Mouse (Mus musculus) lung, adult 18-20 months (tissue): ENCODE results near the gene Zfp148.
"Not testable (repeated sequence)": the region's sequence is repeated elsewhere in the genome, so short reads cannot be mapped to it uniquely, and the experiment has no call there.

Experiments
- DNase-seq, 2 experiments: peaks; one replicate each; pipeline ENCODE4 v3.0.0; 2022; ENCODE audit warnings: mixed read lengths in 2 of 2

The Zfp148 gene

DNA sequence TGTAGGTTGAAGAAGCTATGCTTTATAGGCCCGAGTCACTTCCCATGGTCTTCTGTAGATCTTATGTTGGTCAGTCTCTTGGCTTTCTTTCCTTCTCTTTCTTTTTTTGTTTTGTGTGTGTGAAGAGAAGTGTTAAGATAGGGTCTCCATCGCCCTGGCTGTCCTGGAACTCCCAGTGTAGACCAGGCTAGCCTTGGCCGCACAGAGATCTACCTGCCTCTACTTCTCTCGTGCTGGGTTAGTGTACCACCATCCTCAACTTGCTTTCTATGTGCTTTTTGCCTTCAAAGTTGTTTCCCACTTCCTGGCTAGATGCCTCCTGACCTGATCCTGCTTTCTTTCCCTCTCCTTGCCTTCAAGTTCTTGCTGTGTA, 84.6 kb downstream of the Zfp148 start:
- DNase-seq, result no peak

DNA sequence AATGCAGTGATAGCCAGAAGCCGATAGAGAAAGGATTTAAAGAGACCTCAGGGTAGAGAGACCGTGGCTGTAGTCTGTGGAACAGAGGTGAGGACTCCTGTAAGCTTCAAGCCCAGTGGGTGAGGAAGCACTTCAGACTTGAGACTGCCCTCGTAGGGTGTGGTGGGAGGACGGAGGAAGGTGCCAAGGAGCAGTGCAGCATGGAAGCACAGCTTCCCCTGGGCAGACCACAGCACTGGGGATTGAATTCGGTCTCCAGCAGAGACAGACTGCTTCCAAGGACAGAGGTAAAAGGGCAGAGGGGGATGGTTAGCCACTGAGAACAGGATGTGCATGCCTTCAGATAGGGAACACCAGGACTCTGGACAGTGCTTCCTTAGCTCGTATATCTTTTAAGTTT, 86.8 kb downstream of the Zfp148 start:
- DNase-seq, result no peak

DNA sequence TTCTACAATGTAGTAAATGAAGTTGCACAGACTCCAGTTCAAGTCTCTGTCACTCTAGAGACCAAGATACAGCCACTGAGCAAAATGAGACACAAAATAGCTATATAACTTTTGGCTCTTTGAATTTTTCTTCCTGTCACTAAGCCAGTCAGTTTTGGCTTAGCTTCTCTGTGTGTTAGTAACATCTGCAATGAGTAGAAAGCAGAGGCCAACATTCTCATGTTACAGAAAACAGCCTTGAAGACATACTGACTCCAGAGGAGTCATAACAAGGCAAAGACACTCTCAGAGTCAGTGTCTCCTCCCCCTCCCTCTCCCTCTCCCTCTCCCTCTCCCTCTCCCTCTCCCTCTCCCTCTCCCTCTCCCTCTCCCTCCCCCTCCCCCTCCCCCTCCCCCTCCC, 89.3 kb downstream of the Zfp148 start:
- DNase-seq, result no peak

DNA sequence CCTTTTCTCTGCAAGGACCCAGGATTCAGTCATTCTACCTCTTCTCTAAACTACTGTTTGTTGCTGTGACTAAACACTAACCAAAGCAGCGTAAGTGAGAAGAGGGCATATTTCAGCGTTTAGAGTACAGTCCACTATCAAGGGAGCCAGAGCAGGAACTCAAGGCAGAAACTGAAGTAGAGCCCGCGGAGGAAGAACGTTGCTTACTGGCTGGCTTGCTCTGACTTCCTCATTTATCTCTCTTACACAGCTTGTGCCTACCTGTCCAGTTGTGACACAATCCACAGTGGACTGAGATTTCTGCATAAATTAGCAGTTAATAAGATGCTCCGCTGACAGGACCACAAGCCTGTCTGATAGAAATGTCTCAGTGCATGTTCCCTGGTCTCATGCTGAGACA, 93.7 kb downstream of the Zfp148 start:
- DNase-seq, result no peak

DNA sequence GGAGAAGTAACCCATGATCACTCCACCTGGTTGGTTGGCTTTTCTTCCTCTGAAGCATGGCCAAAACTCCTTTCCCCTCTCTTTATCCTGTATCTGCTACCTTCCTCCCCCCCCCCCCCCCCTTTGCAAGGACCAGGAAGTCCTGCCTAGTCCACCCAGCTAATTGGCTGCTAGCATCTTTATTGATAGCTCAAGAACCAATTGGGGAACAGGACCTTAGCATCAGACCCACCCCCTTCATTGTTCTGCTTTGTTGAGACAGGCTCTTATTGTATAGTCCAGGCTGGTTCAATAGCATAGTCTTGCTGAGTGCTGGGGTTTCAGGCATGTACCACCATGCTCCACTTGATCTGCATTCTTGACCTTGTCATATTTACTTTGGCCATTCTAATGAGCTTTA, 99.3 kb downstream of the Zfp148 start:
- no peak for DNase-seq

DNA sequence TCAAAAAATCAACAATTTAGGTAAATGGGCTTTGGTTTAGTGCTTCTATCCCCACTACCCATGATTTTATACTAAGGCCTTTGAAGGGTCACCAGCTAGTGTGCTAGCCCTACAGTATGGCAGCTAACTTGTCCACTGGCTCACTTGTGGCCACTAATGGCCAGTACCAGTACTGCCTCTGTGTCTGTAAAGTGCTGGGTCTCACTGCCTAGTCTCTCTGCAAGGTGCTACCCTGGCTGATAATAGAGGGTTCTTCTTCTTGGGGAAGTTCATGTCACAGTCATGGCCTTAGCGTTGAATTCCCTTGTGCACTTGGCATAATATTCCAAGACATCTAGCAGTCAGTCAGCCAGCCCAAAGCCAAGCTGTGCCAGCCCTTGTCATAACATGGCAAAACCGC, 100.5 kb downstream of the Zfp148 start:
- DNase-seq, result peak; percentile 24 to 31

DNA sequence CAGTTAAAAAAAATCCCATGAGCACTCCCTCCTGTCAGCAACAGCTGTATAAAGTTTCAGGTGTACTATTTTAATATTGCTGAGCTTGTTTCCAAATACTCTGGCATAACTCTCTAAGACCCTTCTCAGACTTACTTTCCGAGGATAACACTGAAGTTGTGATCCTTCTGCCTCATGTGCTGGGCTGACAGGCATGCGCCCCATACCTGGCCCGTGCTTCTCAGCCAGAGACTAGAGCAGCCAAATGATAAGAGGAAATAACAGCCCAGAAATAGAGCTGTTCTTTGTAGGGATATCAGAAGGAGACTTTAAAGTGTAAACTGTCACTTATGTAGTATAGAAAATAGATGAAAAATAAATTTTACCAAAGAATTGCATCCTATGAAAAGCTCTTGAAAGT, 101.7 kb downstream of the Zfp148 start:
- DNase-seq, result no peak

DNA sequence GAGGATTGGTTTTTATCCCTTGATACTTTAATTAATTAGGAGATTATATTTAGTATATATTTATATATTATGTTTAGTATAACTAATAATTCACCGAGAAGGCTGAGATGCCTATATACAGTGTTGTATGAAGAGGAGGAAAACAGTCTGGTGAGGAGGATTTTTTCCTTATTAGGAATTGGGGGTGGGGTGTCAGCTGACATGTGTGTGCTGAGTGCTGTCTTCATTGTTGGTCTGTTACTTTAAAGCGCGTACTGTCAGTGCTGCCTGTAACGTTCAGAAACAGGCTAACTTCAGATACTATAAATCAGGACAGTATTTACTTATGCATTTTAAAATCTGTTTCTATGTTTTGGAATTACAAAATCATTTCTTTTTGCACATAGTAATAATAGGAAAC, 107.1 kb downstream of the Zfp148 start:
- no peak for DNase-seq

DNA sequence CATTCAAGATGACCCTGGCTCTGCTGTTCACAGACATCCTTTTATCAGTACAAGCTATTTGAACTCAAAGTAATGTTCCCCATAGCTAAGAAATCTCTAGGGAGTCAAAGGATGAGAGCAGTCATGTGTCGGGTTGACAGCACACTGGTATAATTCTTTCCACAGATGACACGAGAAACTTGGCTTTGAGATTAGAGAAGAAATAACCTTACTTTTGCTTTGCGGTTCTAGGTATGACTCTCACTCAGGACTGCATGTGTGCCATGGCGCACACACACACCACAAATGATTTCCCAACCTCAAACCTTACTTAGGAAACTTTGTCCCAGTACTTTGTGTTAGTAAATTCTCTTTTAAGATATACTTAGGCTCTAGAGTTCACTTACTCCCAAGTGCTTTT, 113.7 kb downstream of the Zfp148 start:
- DNase-seq, result no peak

DNA sequence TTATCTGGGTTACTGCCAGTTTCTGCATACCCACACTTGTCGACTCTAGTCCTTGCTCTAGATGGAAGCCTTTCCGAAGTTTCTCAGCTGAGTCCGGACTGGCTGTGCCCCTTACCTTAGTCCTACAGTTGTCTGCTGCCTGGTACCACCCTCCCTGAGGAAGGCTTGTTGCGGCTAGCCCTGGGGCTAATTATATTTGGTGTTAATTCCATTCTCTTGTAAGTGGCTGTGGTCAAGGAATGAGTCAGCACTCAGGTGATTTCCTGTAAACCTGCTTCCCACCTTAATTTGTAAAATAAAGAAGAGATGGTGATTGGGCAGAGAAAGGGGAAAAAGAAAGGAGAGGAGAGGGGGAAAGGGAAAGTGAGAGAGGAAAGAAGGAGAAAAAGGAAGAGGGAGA, 127.4 kb downstream of the Zfp148 start:
- DNase-seq, result no peak

DNA sequence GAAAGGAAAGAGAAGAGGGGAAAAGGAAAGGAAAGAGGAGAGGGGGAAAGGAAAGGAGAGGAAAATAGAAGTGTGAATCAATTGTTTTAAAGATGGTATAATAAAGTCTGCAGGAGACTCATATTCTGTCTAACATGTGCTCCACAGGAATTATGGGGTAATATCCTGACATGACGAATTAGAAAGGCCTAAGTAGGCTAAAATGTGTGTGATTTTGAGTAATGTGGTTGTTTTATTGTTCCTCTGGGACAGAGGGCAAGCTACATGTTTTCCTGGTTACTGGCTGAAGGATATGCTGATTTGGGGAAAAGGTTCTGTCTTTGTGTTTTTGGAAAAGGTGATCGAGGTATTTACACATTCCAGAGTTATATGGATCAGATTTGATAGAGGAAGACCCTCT, 128.6 kb downstream of the Zfp148 start:
- not testable (repeated sequence) for DNase-seq

DNA sequence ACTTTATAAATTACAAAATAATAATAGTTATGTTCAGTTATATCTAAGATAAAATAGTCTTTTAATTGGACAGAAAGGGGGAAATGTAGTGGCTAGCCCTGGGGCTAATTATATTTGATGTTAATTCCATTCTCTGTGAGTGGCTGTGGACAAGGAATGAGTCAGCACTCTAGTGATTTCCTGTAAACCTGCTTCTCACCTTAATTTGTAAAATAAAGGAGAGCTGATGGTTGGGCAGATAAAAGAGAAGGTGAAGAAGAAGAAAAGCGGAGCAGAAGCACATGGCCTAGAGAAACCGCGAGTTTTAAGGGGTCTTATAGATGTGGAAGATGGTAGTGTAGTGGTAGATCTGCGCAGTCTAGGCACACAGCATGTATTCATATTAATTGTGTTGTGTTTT, 130.2 kb downstream of the Zfp148 start:
- DNase-seq, result not testable (repeated sequence)

DNA sequence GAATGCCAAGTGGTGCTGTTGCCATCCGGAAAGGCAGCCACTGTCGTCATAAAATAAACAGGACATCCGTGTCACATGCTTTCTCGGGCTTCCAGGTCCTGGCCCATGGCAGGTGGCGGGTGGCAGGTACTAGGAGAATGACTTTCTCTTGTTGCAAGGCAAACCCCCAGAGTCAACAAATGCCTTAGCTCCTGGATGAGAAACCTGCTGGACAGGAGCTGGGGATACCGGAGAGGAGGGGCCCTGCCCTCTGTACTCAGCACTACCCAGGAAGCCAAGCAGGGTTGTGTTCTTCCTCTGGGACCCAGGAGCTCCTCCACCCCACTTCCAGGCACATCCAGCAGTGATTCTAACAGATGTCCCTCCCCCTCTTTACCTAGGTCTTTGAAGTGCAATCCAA, 131.9 kb downstream of the Zfp148 start:
- DNase-seq, result peak in 1 of 2 experiments; percentile 45

DNA sequence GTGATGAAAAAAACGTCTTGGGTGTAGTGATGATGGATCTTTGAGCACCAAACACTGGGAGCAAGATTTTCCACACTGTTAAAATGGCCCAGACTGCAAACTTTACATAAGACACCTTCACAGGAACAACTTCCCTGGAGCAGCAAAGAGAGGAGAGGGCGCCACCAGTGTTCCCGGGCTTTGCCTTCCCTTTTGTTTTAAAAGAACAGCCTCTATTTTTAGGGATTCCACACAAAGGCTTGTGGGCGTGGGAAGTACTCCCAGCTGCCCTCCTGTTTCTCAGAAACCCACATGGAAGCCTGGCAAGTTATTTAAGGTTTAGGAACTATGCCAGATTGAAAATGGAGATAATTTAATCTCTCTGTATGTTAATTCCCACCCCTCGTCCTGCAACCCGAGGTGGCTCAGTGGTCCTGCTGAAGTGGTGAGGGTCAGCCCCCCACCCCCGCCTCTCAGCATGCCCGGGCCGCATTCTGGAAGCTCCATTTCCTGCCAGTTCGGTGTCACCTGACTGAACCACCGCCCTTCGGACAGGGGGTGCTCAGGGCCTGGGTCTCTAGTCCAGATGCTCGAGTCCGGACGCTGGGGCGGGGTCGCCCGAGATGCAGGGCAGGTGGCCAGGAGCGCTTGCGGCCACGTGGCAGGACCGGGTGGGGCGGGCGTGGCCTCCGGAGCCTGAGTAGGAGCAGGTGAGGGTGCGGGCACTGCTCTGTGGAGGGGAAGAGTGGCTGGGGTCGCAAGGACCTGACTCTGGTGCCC, 136.3 kb downstream of the Zfp148 start, which contains the start of gene Slc12a8:
Gene Slc12a8, plus strand, starts transcription at position 522 of the 759 bp plus-strand sequence.
- peak in 1 of 2 experiments; percentile 14 for DNase-seq

DNA sequence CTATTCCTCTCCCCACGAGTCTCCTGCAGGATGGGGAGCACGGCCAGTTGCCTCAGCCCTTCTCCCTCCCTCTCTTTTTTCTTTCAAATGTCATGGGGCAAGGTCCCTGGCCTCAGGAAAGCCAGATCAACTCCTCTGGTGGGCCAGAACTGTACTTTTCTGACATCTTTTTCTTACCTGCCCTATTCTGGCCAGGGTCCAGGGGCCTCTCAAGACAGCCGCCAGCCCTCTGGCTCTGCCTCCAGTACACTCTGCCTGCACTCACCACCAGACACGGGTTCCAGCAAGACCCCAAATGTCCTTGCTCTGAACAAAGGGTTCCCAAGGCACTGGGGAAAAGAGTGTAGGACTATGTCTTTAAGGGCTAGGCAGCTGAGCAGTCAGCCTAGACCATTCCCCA, 137.0 kb downstream of the Zfp148 start:
- no peak for DNase-seq

DNA sequence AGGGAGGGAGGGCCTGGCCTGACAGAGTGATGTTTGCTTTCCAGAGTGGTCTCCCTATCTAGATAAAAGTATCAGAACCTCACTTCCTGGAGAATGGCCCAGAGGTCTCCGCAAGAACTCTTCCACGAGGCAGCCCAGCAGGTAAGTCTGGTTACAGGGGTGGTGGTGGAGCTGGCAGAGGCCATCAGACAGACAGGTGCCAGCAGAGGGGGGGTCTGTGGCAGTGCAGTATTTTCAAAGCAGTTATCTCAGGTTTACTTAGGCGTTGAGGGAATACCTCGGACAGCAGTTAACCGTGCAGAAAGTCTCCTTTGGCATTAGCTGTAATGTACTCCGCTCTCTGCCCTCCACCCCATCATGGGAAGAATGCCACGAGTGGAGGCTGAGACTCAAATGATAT, 137.6 kb downstream of the Zfp148 start:
- DNase-seq, result no peak

DNA sequence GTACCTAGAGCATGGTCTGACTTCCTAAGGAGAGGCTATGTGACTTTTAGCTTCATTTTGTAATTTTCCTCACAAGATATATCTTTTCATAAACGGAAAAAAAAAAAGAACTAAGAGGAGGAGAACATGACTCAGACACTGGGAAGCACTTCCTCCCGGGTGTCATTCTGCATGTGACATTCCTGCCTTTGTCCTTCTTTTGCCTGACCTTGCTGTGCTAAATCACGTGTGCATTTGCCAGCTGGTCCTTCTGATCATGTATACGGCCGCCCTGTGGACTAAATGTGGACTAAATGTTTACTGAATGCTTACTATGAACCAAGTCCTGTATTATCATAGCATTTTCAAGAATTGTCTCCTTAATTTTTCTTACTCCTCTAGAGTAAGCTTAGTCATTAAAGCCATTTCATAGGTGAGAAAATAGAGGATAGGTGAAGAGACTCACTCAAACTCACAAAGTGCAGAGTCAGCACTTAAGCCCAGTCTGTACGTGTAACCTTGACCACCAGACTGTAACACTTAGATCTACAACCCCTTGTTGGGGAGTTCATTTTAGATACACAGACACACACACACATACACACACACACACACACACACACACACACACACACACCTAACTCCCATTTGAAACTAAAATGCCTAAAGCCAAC, 139.4 kb downstream of the Zfp148 start:
- no peak for DNase-seq

DNA sequence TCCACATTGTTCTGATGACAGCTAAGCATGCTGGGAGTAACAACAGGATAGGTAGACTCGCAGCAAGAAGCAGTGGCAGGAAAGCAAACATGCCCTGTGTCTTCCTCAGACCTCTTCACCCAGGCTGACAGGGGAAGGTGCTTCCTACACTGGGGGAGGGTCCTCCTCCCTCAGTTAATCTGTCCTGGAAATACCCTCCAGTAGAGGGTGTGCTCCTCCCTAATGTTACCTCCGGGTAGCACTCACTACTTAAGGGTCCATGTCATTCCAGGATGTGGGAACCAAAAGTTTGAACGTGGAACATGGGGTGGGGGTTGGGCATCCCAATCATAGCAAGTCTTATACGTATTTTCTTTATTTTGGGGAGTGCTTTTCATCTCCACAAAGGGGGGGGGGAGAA, 141.9 kb downstream of the Zfp148 start:
- no peak for DNase-seq

DNA sequence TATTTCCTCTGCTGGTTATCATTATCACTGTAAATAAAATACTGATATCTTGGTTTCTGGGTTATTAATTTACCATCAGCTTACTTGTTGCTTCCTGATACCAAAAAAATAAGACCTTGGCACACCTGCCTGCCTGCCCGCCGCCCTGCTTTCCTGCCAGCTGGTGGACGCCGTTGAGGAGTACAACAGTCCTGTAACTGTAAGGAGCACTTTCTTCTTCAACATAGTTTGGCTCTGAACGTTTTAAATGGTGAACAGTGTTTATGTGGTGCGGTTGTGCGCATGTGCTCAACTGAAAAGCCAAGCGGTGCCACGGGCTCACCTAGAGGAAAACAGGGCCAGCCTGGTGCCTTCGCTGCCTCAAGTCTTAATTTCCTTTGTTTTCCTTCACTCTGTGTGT, 142.9 kb downstream of the Zfp148 start:
- DNase-seq, result no peak

DNA sequence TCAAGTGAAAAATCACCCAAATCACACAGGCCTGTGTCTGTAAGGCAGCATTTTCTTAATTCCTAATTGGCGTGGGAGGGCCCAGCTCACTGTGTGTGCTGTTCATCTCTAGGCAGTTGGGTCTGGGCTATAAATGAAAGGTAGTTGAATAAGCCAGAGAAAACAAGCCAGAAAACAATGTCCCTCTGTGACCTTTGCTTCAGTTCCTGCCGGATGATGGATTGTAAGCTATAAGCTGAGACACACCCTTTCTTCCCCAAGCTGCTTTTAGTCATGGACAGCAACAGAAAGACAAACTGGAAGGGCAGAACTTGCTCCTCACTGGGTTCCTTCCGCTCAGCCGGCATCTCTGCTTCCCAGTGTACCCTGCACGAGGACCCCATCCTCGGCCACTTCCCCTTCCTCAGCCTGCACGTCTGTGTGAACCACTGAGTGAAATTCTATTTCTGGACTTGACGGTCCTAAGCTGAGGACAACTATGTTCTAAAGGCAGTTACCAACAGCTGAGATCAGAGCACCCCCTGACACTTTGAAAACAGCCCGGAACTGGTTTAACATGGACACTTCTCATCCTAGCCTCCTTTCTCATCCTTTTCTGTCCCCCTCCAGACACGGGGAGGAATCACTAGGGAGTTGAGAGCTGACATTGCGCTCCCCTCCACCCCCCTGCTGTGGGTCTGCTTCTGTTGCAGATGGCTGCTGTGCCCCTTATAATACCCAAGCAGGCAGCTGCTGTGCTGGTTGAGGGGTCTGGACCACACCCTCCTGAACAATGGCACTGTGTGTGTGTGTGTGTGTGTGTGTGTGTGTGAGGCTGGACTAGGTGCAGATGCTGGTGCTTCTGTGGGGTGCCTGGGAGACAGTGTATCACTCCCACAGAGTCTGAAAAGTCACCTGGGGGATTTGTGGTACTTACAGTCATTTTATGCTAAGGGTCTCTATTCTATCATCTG, 149.1 kb downstream of the Zfp148 start:
- DNase-seq, result no peak

DNA sequence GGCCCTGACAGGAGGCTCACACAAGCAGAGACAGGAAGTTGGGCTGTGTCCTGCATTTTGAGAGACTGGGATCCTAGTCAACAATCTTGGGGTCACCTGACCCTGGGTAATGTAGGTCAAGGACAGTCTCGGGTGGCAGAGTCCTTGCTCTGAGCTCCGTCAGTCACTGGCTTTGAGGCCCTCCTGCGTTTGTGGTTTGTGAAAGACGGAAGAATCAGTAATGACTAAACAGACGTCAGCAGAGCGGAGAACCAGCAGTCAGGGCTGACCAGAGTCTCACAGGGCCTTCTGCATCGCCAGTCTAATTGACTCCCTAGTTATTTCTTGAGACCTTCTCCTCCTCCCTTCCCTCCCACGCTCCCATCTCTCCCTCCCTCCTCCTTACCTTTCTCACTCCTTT, 150.5 kb downstream of the Zfp148 start:
- no peak for DNase-seq

DNA sequence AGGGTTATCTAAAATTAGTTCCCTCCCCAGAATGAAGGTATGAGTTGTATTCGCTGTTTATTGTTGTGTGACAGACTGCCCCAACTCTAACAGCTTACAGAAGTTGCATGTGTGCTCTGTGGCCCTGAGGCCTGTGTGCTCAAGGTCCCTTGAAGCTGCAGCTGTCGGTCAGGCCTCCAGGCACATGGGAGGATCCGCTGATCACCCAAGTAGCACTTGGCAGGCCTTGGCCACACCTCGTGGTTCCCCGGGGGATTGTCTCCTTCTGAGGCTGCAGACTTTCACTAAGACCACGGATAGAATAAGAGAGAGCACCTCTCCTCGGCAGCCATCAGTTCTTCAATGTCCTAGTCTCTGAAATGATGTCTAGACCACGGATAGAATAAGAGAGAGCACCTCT, 155.8 kb downstream of the Zfp148 start:
- DNase-seq, result no peak

DNA sequence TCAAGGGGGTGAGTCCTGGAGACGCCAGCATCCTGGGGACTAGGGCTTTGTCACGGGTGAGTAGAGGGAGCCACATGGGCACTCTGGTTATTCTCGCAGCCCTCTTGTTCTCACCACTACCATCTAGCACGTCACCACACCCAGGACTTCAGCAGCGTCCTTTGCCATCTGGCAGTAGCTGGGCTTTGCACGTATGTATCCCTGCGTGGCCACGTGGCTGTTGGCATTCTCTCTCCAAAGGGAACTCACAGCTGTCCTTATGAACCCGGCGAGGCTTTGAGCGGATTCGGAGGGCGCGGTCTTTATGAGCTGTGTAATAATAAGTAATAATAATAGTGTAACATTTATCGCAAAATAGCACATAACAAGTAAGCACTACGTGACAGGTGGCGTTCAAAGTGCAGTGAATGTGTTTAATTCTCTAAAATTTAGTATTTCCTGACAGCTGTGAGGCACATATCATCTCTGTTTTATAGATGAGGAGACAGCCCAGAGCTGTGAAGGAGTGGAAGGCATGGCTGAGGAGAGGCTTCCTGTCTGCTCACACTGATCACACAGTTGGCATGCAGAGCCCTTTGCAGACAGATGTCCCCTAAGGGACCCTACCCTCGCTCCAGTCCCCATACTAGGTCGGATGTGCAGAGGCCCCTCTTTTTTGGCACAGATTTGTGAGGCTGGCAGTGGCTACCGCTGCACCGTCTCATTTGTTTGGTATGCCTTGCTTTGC, 157.0 kb downstream of the Zfp148 start:
- DNase-seq, result no peak
